Mouse (Mus musculus): ENCODE results near the gene Csnk1g1. TPM values are rescaled to one million over a fixed set of nuclear protein-coding genes. Genes with fewer than 3 reads are reported as not detected.

The Csnk1g1 gene
- polyA plus RNA-seq, 1 experiment from 2014 or later = 14.7 TPM

Other genes with a start within 250 kb of the Csnk1g1 start
- gene Oaz2, start 240.9 kb upstream of the Csnk1g1 start, polyA plus RNA-seq (2015; fragmentation: Nextera tagmentation; extraction: Ambion mirVana) = 396 and 422 TPM in 2 replicates
- 6.2 and 6.4 TPM in 2 replicates for gene Zfp609, start 81.4 kb upstream of the Csnk1g1 start, polyA plus RNA-seq (2015; fragmentation: Nextera tagmentation; extraction: Ambion mirVana)
- 258 and 259 TPM in 2 replicates for gene Pclaf, start 18.7 kb upstream of the Csnk1g1 start, polyA plus RNA-seq (2015; fragmentation: Nextera tagmentation; extraction: Ambion mirVana)
- 31.5 and 32.3 TPM in 2 replicates for gene Trip4, start 130 bp upstream of the Csnk1g1 start, polyA plus RNA-seq (2015; fragmentation: Nextera tagmentation; extraction: Ambion mirVana)
- gene Ppib, start 151.3 kb downstream of the Csnk1g1 start, polyA plus RNA-seq (2015; fragmentation: Nextera tagmentation; extraction: Ambion mirVana) = 655 and 682 TPM in 2 replicates
- 9.8 and 10.6 TPM in 2 replicates for gene Snx22, start 160.8 kb downstream of the Csnk1g1 start, polyA plus RNA-seq (2015; fragmentation: Nextera tagmentation; extraction: Ambion mirVana)
- 117 and 126 TPM in 2 replicates for gene Snx1, start 217.7 kb downstream of the Csnk1g1 start, polyA plus RNA-seq (2015; fragmentation: Nextera tagmentation; extraction: Ambion mirVana)
- 148 and 149 TPM in 2 replicates for gene Ciao2a, start 217.7 kb downstream of the Csnk1g1 start, polyA plus RNA-seq (2015; fragmentation: Nextera tagmentation; extraction: Ambion mirVana)
- 14.9 and 16.8 TPM in 2 replicates for gene Dapk2, start 249.3 kb downstream of the Csnk1g1 start, polyA plus RNA-seq (2015; fragmentation: Nextera tagmentation; extraction: Ambion mirVana)